Mouse (Mus musculus): ENCODE results near the gene Rnf5. TPM values are rescaled to one million over a fixed set of nuclear protein-coding genes. Genes with fewer than 3 reads are reported as not detected.

Rnf5 gene
- polyA plus RNA-seq, 1 experiment from 2014 or later = 104 TPM

DNA sequence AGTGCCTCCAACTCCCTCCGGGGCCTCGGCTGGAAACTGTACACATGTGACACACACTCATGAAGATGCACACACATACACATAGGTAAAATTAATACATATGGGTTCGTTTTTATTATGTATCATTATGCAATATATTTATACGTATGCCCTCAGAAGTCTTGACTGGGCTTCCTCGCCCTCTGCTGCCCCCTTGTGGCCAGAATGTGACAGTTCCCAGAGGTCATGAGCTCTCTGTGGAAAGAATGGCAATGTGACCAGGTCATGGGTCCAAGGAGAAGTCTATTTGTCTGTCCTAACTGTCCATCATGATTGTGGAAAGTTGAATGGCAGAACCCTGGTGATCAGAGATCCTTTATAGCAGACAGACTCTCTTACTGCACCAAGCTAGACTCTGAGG, 48.0 kb downstream of the Rnf5 start:
- Histone ChIP-seq H3K9me3 (ENCODE audit: control insufficient read depth, low read depth, low read length) (no peaks in the 10 kb centered on the region), H3K4me1 (ENCODE audit: control insufficient read depth, insufficient read depth, low read length) (no peaks in the 10 kb centered on the region), H3K4me3 (ENCODE audit: low read depth, low read length) (no peak overlapping the region), H3K27me3 (ENCODE audit: control insufficient read depth, insufficient read depth, low read length) (no peaks in the 10 kb centered on the region), H3K27ac (ENCODE audit: low read length) (no peak overlapping the region), H3K36me3 (ENCODE audit: control insufficient read depth, insufficient read depth, low read length) (no peaks in the 10 kb centered on the region), H3K9ac (replicated peaks; ENCODE audit: low read depth, low read length) (no peak overlapping the region), H3K4me2 (replicated peaks; ENCODE audit: low read depth, low read length) (no peak overlapping the region)
- ATAC-seq (ENCODE audit: insufficient number of reproducible peaks, insufficient read depth, low FRiP score, low read depth) = no peak
- 22% methylated on average over 5 of the region's 5 CpGs for WGBS

Other genes starting within 250 kb of the Rnf5 start
- gene Btnl2, start 248.9 kb downstream of the Rnf5 start, polyA plus RNA-seq (2014; fragmentation: Nextera tagmentation; extraction: Ambion mirVana) = 0.10 and 0.13 TPM in 2 replicates
- gene Btnl1, start 226.6 kb downstream of the Rnf5 start, polyA plus RNA-seq (2014; fragmentation: Nextera tagmentation; extraction: Ambion mirVana) = not detected in 2 replicates
- 0.85 and 1.2 TPM in 2 replicates for gene BC051142, start 204.9 kb downstream of the Rnf5 start, polyA plus RNA-seq (2014; fragmentation: Nextera tagmentation; extraction: Ambion mirVana)
- gene Btnl4, start 126.4 kb downstream of the Rnf5 start, polyA plus RNA-seq (2014; fragmentation: Nextera tagmentation; extraction: Ambion mirVana) = 0.18 TPM in 1 of 2 replicates, not detected in the other
- gene Btnl6, start 86.3 kb downstream of the Rnf5 start, polyA plus RNA-seq (2014; fragmentation: Nextera tagmentation; extraction: Ambion mirVana) = not detected in 2 replicates
- gene Notch4, start 39.4 kb downstream of the Rnf5 start, polyA plus RNA-seq (2014; fragmentation: Nextera tagmentation; extraction: Ambion mirVana) = 3.9 and 4.7 TPM in 2 replicates
- gene Gpsm3, start 13.9 kb downstream of the Rnf5 start, polyA plus RNA-seq (2014; fragmentation: Nextera tagmentation; extraction: Ambion mirVana) = 6.1 and 8.0 TPM in 2 replicates
- gene Pbx2, start 12.4 kb downstream of the Rnf5 start, polyA plus RNA-seq (2014; fragmentation: Nextera tagmentation; extraction: Ambion mirVana) = 13.1 and 15.5 TPM in 2 replicates
- 3.7 and 3.8 TPM in 2 replicates for gene Ager, start 5.8 kb downstream of the Rnf5 start, polyA plus RNA-seq (2014; fragmentation: Nextera tagmentation; extraction: Ambion mirVana)
- gene Agpat1, start 572 bp upstream of the Rnf5 start, polyA plus RNA-seq (2014; fragmentation: Nextera tagmentation; extraction: Ambion mirVana) = 53.1 and 53.9 TPM in 2 replicates
- gene Egfl8, start 12.3 kb upstream of the Rnf5 start, polyA plus RNA-seq (2014; fragmentation: Nextera tagmentation; extraction: Ambion mirVana) = 3.8 and 4.2 TPM in 2 replicates
- gene Ppt2, start 24.8 kb upstream of the Rnf5 start, polyA plus RNA-seq (2014; fragmentation: Nextera tagmentation; extraction: Ambion mirVana) = 31.2 and 31.8 TPM in 2 replicates
- 0.56 and 0.67 TPM in 2 replicates for gene Prrt1, start 25.8 kb upstream of the Rnf5 start, polyA plus RNA-seq (2014; fragmentation: Nextera tagmentation; extraction: Ambion mirVana)
- 11.9 and 12.0 TPM in 2 replicates for gene Fkbpl, start 41.1 kb upstream of the Rnf5 start, polyA plus RNA-seq (2014; fragmentation: Nextera tagmentation; extraction: Ambion mirVana)
- gene Atf6b, start 43.5 kb upstream of the Rnf5 start, polyA plus RNA-seq (2014; fragmentation: Nextera tagmentation; extraction: Ambion mirVana) = 56.5 and 58.3 TPM in 2 replicates
- 1.1 TPM in 2 replicates for gene Tnxb, start 66.8 kb upstream of the Rnf5 start, polyA plus RNA-seq (2014; fragmentation: Nextera tagmentation; extraction: Ambion mirVana)
- gene C4b, start 140.2 kb upstream of the Rnf5 start, polyA plus RNA-seq (2014; fragmentation: Nextera tagmentation; extraction: Ambion mirVana) = 0.07 TPM in 1 of 2 replicates, not detected in the other
- not detected in 2 replicates for gene Cyp21a1, start 200.9 kb upstream of the Rnf5 start, polyA plus RNA-seq (2014; fragmentation: Nextera tagmentation; extraction: Ambion mirVana)
- 22.3 and 27.3 TPM in 2 replicates for gene Stk19, start 233.3 kb upstream of the Rnf5 start, polyA plus RNA-seq (2014; fragmentation: Nextera tagmentation; extraction: Ambion mirVana)
- 52.9 and 56.4 TPM in 2 replicates for gene Dxo, start 233.3 kb upstream of the Rnf5 start, polyA plus RNA-seq (2014; fragmentation: Nextera tagmentation; extraction: Ambion mirVana)
- 37.7 and 39.5 TPM in 2 replicates for gene Skiv2l, start 246.5 kb upstream of the Rnf5 start, polyA plus RNA-seq (2014; fragmentation: Nextera tagmentation; extraction: Ambion mirVana)
- gene Nelfe, start 246.7 kb upstream of the Rnf5 start, polyA plus RNA-seq (2014; fragmentation: Nextera tagmentation; extraction: Ambion mirVana) = 101 and 114 TPM in 2 replicates

Measured in stomach, embryonic 14.5 days (tissue).